Mouse (Mus musculus) lung, postnatal 0 days (tissue): ENCODE results near the gene Rbbp8nl. TPM values are rescaled to one million over a fixed set of nuclear protein-coding genes. Genes with fewer than 3 reads are reported as not detected.

Experiments
- ATAC-seq: fragments of 200-750 bp; cut with Nextera tagmentation; 2 replicates; pipeline ENCODE4 v1.8.0; 2017; ENCODE audit warnings: moderate library complexity
- DNase-seq: peaks from one replicate; pipeline ENCODE4 v3.0.0-alpha.2; 2016; ENCODE audit warnings: low spot score
- H3K27ac ChIP-seq: fragments of 300-500 bp; sonication (generic); 2 replicates; pipeline ENCODE4 v1.5.1; 2014; ENCODE audit warnings: antibody characterized with exemption, mild to moderate bottlenecking, low read length, mixed read lengths
- H3K27me3 ChIP-seq: fragments of 300-500 bp; sonication (generic); replicated peaks from 2 replicates; pipeline ENCODE4 v1.6.1; 2014; ENCODE audit warnings: low read length, mixed read lengths; ENCODE audit not compliant: insufficient read depth
- H3K36me3 ChIP-seq: fragments of 300-500 bp; sonication (generic); 2 replicates; pipeline ENCODE4 v1.6.1; 2014; ENCODE audit warnings: low read length, mixed read lengths; ENCODE audit not compliant: insufficient read depth
- H3K4me1 ChIP-seq: fragments of 300-500 bp; sonication (generic); 2 replicates; pipeline ENCODE4 v1.6.1; 2014; ENCODE audit warnings: antibody characterized with exemption, low read depth, low read length, mixed read lengths; ENCODE audit not compliant: insufficient read depth
- H3K4me2 ChIP-seq: fragments of 300-500 bp; sonication (generic); replicated peaks from 2 replicates; pipeline ENCODE4 v1.6.1; 2014; ENCODE audit warnings: low read depth, mild to moderate bottlenecking, low read length, moderate library complexity, mixed read lengths
- H3K4me3 ChIP-seq: fragments of 300-500 bp; sonication (generic); 2 replicates; pipeline ENCODE4 v1.5.1; 2014; ENCODE audit warnings: low read depth, low read length
- H3K9ac ChIP-seq: fragments of 300-500 bp; sonication (generic); replicated peaks from 2 replicates; pipeline ENCODE4 v1.6.1; 2014; ENCODE audit warnings: low read depth, mild to moderate bottlenecking
- H3K9me3 ChIP-seq: fragments of 300-500 bp; sonication (generic); 2 replicates; pipeline ENCODE4 v1.6.1; 2016; ENCODE audit warnings: low read length, mixed read lengths
- CTCF ChIP-seq: IDR thresholded peaks from 2 replicates; pipeline ENCODE4 v1.5.1; 2016; ENCODE audit warnings: antibody characterized with exemption, mild to moderate bottlenecking
- EP300 ChIP-seq: IDR thresholded peaks from 2 replicates; pipeline ENCODE4 v1.6.1; 2016; ENCODE audit warnings: antibody characterized with exemption, mild to moderate bottlenecking, control low read depth
- WGBS: fragments of 180-500 bp; shearing (Covaris S2); extraction: QIAGEN DNeasy Blood & Tissue Kit; methylation state at CpG from one replicate; pipeline ENCODE4 v1.1.7; 2014; 5-methylcytosine and 5-hydroxymethylcytosine counted together
- polyA plus RNA-seq: library from polyadenylated mRNA; unstranded; fragments of >200 nt; fragmentation: Nextera tagmentation; extraction: Ambion mirVana; gene quantifications from 2 replicates; pipeline ENCODE4 v1.2.1, GENCODE M21; 2015

Gene Rbbp8nl
- polyA plus RNA-seq, 1 experiment from 2014 or later, result 0.20 TPM

DNA sequence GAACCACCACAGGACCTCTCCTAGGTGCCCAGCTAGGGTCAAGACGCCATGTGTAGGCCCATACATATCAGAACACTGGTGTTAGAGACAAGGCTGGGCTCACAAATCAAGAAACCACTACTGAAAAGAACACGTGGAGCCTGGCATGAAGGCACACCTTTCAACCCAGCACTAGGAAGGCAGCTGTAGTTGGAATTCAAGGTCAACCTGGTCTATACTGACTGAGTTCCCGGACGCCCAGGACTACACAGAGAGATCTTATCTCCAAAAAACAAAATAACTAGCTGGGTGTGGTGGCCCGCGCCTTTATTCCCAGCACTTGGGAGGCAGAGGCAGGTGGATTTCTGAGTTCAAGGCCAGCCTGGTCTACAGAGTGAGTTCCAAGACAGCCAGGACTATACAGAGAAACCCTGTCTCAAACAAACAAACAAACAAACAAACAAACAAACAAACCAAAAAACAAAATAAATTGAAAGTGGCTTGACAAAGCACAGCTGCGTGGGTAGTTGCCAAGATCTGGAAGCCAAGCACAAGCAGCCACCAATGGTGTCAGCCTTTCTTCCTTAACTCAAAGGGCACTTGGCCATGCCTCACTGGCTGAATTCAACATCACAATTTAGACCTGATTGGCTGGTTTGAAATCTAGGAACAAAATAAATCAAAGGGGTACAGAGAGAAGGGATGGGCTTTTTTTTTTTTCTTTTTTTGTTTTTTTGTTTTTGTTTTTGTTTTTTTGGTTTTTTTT, 51.9 kb downstream of the Rbbp8nl start:
- peaks cover 28% of the 10 kb centered on the region for H3K4me1 ChIP-seq
- H3K4me3 ChIP-seq, result no peak overlapping the region
- no peaks in the 10 kb centered on the region for H3K36me3 ChIP-seq
- no peak overlapping the region for H3K4me2 ChIP-seq
- no peaks in the 10 kb centered on the region for H3K27me3 ChIP-seq
- TF ChIP-seq CTCF (no peak), EP300 (no peak)
- ATAC-seq (no peak), DNase-seq (no peak)
- H3K9me3 ChIP-seq, result no peaks in the 10 kb centered on the region
- H3K9ac ChIP-seq, result no peak overlapping the region
- 78% methylated on average over 7 of the region's 7 CpGs for WGBS
- no peak overlapping the region for H3K27ac ChIP-seq

GRCm38 (mm10) chr2:180236930-180237329, 52.7 kb downstream of the Rbbp8nl start:
- WGBS, result 58% methylated on average over 3 of the region's 3 CpGs
- no peaks in the 10 kb centered on the region for H3K36me3 ChIP-seq
- H3K27me3 ChIP-seq, result no peaks in the 10 kb centered on the region
- H3K9me3 ChIP-seq, result no peaks in the 10 kb centered on the region
- no peak overlapping the region for H3K4me2 ChIP-seq
- H3K4me1 ChIP-seq, result peaks cover 28% of the 10 kb centered on the region
- H3K27ac ChIP-seq, result no peak overlapping the region
- no peak overlapping the region for H3K4me3 ChIP-seq
- no peak overlapping the region for H3K9ac ChIP-seq
- ATAC-seq (no peak), DNase-seq (no peak)
- no peak for TF ChIP-seq CTCF
- TF ChIP-seq EP300, result no peak

GRCm38 (mm10) chr2:180236500-180236899, 53.2 kb downstream of the Rbbp8nl start:
- H3K4me2 ChIP-seq, result no peak overlapping the region
- H3K4me3 ChIP-seq, result no peak overlapping the region
- H3K9me3 ChIP-seq, result no peaks in the 10 kb centered on the region
- DNase-seq (no peak), ATAC-seq (no peak)
- no peak overlapping the region for H3K9ac ChIP-seq
- peak overlapping the region; percentile 91 for H3K27ac ChIP-seq
- 54% methylated on average over 2 of the region's 3 CpGs for WGBS
- H3K27me3 ChIP-seq, result no peaks in the 10 kb centered on the region
- H3K36me3 ChIP-seq, result no peaks in the 10 kb centered on the region
- TF ChIP-seq CTCF (no peak), EP300 (no peak)
- H3K4me1 ChIP-seq, result peaks cover 28% of the 10 kb centered on the region

GRCm38 (mm10) chr2:180235788-180236187, 53.9 kb downstream of the Rbbp8nl start:
- H3K4me2 ChIP-seq, result no peak overlapping the region
- H3K9ac ChIP-seq, result no peak overlapping the region
- DNase-seq (peak; percentile 62), ATAC-seq (peak; percentile 32)
- no peak for TF ChIP-seq CTCF
- TF ChIP-seq EP300, result 0 out of 2 replicates have a peak, but pooled peaks have one; percentile 19
- no peaks in the 10 kb centered on the region for H3K27me3 ChIP-seq
- H3K36me3 ChIP-seq, result no peaks in the 10 kb centered on the region
- H3K4me3 ChIP-seq, result no peak overlapping the region
- H3K27ac ChIP-seq, result peak overlapping the region; percentile 91
- 59% methylated on average over 4 of the region's 4 CpGs for WGBS
- peaks cover 29% of the 10 kb centered on the region for H3K4me1 ChIP-seq
- no peaks in the 10 kb centered on the region for H3K9me3 ChIP-seq

- peak; percentile 83 for DNase-seq
- Histone ChIP-seq H3K4me1 (peaks cover 35% of the 10 kb centered on the region), H3K9me3 (no peaks in the 10 kb centered on the region), H3K27me3 (no peaks in the 10 kb centered on the region), H3K4me3 (no peak overlapping the region), H3K36me3 (no peaks in the 10 kb centered on the region), H3K4me2 (no peak overlapping the region), H3K27ac (peak overlapping the region; percentile 91), H3K9ac (no peak overlapping the region)
- ATAC-seq, result peak; percentile 72
- TF ChIP-seq CTCF, result no peak
- TF ChIP-seq EP300, result peak; percentile 15; the same call in 1 of the 2 replicates
- 31% methylated on average over 6 of the region's 6 CpGs for WGBS
Measured at GRCm38 (mm10) chr2:180234980-180235379, 54.7 kb downstream of the Rbbp8nl start.

DNA sequence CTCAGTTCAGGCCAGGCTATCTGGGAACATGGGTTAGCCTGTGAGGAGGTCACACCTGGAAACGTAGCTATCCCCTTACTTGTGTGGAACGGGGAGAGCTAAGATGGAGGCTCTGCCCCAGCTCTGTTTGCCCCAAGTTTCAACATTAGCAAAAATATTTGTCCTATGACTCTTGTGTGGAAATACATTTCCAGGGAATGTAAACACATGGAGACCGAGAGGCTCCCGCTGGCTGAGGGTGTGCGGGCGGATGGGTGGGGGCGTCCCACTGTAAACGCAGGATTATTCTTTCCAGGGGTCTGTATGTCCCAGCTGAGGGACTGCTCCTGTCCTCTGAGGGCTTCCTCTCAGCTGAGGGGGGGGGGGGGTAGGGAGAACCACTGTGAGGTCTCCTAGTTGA, 55.3 kb downstream of the Rbbp8nl start:
- H3K4me2 ChIP-seq, result no peak overlapping the region
- DNase-seq, result peak; percentile 84
- H3K4me3 ChIP-seq, result no peak overlapping the region
- TF ChIP-seq EP300 (peak; percentile 75; the same call in 1 of the 2 replicates), CTCF (no peak)
- no peaks in the 10 kb centered on the region for H3K36me3 ChIP-seq
- ATAC-seq, result peak; percentile 53
- no peak overlapping the region for H3K9ac ChIP-seq
- WGBS, result 23% methylated on average over 8 of the region's 8 CpGs
- H3K27ac ChIP-seq, result peak overlapping the region; percentile 91
- no peaks in the 10 kb centered on the region for H3K27me3 ChIP-seq
- H3K4me1 ChIP-seq, result peaks cover 35% of the 10 kb centered on the region
- no peaks in the 10 kb centered on the region for H3K9me3 ChIP-seq
